Mouse (Mus musculus): Measurements from ENCODE around the gene Lat. TPM values are rescaled to one million over a fixed set of nuclear protein-coding genes. Genes with fewer than 3 reads are reported as not detected.
A peak's percentile ranks its signal among the peaks of the same experiment; 100 is the strongest.
"Not testable (repeated sequence)": the region's sequence is repeated elsewhere in the genome, so short reads cannot be mapped to it uniquely, and the experiment has no call there.

Gene Lat
- 1 to 10 TPM in 1 of 2 experiments, under 1 TPM in 1; 0.81 to 1.1 TPM for total RNA-seq (2021)
- long read RNA-seq, experiment 1: 0 reads
- long read RNA-seq, experiment 2: 0 reads

DNA sequence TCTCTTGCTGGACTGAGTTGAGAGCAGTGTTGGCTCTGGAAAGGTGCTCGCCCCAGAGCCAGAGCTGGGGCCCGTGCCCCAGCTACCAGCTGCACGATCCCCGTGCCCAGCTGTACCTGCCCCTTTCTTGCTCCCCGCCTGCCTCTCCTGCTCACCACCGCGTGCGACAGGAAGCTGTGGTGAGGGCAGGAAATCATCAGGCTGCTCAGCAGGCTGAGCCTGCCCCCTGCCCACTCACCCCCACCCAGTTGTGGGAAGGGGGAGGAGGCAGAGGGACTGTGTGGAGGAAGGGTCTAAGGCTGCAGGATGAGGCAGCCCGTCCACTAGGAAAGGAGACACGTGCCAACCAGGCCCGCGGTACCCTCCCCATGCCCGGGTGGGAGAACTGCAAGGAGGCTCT lies at the start of gene Lat:
Gene Lat (minus strand): TSS at position 178 of the 400 bp plus-strand sequence.
- no peak for DNase-seq (ENCODE audit: low spot score in 2 of 2)

DNA sequence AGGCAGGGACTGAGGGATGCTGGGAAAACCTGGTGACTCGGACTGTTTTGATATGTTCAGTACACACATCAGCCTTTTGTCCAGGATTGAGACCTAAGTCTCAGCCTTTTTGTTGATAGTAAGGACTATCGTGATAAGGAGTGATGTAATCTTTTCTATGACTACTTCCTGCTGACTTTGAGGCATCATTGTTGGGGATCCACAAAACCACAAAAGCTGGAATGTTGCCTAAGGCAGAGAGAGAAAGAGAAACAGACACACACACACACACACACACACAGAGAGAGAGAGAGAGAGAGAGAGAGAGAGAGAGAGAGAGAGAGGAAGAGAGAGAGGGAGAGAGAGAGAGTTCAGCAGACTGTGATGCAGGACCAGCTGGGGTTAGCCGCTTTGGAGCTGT lies 49.1 kb upstream of the Lat start:
- no peak for DNase-seq (ENCODE audit: low spot score in 2 of 2)

DNA sequence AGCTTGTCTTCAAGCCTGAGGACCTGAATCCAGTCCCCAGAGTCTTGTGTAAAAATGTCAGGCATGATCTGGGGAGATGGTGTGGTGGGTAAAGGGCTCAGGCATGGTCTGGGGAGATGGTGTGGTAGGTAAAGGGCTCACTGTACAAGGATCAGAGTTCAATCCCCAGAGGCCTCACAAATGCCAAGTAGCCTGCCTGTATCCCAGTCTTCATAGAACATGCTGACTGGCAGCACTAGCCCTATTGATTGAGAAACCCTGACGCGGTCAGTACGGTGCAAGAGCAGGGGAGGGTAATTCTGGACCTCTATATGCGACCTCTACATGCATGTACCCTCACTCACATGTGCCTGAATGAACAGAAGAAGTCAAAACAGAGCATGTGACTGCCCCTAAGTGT lies 48.2 kb upstream of the Lat start:
- DNase-seq (ENCODE audit: low spot score in 2 of 2): no peak

DNA sequence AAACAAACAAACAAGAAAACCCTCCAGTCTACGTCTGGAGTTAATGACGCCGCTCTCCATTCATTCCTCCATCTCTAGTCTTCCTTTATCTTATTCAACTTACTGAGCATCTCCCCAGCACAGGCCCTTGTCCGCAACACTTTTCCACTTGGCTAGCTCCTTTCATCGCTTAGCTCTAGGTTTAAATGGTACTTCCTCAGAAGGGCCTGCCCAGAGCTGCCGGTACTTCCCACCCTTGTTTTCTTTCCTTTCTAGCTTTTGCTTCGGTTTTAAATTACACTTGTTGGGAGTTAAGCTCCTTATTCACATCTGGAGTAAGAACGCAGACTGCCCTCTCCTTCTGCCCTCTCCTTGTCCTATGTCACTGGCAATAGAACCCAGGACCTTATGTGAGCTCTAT lies 47.7 kb upstream of the Lat start:
- no peak for DNase-seq (ENCODE audit: low spot score in 2 of 2)

DNA sequence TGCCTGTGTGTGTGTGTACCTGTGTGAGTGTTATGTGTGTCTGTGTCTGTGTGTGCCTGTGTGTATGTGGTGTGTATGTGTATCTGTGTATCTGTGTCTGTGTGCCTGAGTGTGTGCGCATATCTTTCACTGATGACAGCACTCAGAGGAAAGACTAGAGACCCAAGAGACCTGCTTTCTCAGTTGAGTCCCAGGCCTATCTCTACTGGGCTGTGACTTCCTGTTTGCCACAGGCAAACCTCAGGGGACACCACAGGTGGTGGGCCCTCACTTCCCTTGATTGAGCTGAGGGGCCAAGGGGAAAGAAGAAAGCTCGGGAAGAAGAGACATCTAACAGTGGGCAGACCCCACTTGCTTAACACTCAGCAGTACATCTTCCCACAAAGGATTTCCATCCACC lies 47.2 kb upstream of the Lat start:
- no peak for DNase-seq (ENCODE audit: low spot score in 2 of 2)

DNA sequence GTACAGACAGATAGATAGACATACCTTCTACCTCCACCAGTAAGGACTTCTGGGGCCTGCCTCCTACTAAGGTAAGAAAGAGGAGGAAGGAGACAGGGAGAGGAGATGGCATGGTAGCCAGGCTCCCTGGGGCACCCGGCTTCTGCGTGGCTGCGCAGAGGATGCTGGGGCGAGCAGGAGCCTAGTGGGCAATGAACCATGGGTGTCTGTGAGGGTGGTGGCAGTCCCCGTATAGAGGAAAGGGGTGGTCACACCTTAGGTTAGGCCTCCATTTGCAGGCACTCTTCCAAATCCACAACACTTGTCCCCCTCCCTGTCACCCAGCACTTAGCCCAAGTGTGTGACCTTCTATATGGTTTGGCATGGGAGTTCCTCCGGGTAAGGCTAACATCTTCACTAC lies 45.4 kb upstream of the Lat start, which contains the start of gene Cd19:
Gene Cd19 (minus strand): TSS at position 165 of the 400 bp plus-strand sequence.
- no peak for DNase-seq (ENCODE audit: low spot score in 2 of 2)

DNA sequence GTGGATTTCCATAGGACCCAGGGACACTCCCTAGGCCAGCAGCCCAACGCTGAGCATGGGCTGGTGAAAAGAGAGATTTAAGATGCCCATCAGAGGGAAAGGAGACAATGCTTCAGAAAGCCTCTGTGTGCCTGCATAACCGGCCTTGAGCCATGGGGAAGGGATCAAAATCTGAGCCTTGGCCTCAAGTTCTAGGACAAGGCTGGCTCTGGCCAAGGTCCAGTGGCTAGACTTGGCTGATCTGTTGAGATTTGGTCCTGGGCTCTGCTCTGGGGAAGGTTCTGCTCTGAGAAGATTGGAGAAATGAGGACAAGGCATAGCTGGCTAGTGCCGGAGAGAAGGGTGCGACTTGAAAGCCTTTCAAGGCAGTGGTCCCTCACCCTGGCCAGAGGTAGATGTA lies 41.7 kb upstream of the Lat start:
- no peak for DNase-seq (ENCODE audit: low spot score in 2 of 2)

DNA sequence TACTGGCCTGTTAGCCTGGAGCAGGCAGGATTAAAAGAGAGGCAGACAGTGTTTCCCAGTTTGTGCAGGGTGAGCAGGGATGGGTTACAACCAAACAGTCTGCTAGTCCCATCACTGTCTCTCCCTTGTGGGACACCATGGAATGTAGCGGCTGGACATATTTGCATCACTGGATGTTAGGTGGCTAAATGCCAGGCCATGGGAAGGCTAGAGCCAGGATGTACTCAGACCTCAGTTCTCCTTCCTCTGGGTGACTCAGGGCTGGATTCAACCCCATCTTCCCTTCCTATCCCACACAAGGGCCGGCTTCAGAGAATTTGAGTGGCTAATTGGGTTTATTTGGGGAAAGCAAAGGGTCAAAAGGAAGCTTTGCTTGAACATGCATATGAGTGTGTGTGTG lies 39.3 kb upstream of the Lat start:
- DNase-seq (ENCODE audit: low spot score in 2 of 2): no peak

DNA sequence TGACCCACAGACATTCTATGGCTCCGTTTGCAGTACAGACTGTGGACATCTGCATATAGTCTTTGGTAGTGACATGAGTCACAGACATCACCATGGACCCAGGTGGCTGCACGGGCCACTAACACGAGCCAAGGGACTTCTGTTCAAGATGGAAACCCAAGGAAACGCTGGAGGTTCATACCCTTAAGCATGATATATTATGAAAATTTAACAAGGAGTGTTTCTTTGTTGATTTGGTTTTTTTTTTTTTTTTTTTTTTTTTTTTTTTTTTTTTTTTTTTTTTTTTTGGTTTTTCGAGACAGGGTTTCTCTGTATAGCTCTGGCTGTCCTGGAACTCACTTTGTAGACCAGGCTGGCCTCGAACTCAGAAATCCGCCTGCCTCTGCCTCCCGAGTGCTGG lies 33.1 kb upstream of the Lat start:
- DNase-seq (ENCODE audit: low spot score in 2 of 2): not testable (repeated sequence)

DNA sequence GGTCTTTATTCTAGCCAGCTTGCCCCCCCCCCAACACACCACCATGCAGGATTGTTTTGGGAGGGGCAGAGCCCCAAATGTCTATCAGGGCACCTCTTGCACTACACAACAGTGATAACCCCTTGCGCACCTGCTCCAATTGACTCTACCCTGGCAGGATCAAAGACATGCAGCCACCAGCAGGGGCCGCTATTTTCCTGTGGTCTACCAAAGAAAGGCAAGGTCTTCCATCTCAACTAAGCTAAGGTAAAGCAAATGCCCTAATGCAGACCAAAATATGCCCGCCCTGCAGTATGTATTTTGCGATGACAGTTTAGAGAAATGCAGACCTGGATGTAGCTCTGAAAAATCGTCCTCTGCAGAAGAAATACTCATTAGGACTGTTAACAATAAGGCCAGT lies 30.2 kb upstream of the Lat start:
- peak; percentile 72 to 80 for DNase-seq (ENCODE audit: low spot score in 2 of 2)

DNA sequence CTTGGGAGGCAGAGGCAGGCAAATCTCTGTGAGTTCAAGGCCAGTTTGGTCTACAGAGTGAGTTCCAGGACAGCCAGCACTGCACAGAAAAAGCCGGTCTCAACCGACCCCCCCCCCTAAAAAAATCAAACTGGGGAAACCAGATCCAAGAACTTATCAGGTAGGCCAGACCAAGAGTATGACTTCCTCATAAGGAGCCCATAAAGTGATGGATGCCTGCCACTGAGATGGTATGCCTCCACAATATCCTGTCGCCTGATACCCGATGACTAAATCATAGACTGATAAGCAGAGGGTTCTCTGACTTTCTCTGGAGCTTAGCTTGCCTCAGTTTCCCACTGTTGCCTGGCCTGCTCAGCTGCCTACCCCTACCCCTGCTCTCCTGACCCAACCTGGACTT lies 28.5 kb upstream of the Lat start:
- no peak for DNase-seq (ENCODE audit: low spot score in 2 of 2)

DNA sequence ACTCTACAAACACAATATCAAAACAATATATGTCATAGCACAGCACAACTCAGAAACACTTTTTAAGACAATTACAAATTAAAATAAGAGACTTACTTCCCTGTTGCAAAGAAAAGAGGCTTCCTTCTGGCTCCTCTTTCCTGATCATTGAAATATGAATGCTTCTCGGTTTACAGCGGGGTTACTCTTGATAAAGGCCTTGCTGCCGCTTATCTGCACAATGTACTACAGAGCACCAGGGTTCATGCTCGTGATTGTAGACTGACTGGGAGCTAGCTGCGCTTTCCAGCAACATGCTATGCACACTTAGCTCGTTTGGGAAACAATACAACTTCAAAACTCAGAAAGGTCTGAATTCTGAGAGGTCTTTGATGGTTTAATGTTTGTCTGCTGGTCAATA lies 27.9 kb upstream of the Lat start:
- DNase-seq (ENCODE audit: low spot score in 2 of 2): no peak

DNA sequence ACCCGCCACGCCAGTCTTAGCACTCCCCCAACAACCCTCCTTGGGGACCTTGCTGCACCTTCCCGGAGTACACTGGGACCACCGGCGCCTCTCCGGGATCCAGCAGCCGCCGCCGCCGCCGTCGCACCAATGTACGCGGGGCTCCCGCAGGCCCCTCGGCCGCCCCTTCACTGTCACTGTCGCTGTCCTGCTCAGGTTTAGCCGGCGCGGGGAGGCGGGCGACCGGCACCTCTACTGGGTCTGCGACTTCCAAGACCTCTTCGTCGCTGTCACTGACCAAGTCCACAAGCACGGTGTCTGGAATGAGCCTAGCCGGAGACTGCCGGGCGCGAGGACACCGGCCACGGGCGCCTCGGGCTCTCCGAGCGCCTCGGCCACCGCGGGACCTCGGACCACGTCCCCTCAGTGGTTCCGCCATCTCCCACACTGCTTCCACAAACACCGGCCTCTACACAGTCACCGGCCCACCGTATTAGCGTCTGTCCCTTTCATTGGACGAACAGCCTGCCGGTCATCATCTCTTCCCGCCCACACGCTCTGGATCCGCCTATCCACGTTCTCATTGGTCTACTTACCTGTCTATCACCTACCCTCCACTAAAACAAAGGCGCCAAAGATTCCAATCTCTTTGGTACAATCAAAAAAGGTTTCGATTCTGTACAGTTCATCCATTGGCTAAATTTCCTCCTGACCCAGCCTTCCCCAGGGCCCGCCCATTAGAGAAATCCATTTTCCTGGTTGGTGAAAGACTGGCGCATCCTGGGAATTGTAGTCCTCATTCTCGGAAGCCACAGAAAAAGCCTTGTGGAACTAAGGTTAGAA lies 27.1 kb upstream of the Lat start, which contains the start of gene Nfatc2ip:
Gene Nfatc2ip (minus strand): TSS at position 440 of the 822 bp plus-strand sequence.
- DNase-seq (ENCODE audit: low spot score in 2 of 2): peak; percentile 99

DNA sequence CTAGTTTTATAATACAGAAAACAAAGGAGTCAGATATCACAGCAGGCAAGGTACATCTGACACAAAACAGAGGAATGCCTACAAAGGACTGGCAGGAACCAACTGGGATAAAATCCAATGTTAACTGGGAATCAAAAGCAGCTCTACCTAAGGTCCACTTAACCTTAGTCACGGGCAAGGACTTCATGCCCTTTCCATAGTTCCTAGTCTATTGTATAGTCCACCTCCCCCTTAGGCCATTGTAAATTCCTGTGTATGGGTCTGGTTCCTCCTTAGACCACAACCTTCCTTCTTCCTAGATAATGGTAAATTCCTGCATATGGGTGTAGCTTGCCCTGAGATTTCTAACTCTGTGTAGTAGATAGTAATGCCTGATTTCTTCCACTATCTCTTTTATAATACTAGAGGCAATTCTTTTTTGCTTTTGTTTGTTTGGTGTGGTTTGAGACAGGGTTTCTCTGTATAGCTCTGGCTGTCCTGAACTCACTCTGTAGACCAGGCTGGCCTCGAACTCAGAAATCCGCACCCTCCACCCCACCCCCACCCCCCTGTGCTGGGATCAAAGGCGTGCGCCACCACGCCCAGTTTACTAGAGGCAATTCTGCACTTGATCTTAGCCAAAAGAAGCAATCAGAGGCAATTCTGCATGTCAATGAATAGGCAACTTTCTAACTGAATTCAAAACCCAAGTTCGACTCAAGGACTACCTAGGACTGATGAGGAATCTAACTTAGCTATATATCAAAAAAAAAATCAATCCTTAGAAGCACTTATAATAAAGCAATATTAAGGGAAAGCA lies 22.9 kb upstream of the Lat start:
- DNase-seq (ENCODE audit: low spot score in 2 of 2): not testable (repeated sequence)

DNA sequence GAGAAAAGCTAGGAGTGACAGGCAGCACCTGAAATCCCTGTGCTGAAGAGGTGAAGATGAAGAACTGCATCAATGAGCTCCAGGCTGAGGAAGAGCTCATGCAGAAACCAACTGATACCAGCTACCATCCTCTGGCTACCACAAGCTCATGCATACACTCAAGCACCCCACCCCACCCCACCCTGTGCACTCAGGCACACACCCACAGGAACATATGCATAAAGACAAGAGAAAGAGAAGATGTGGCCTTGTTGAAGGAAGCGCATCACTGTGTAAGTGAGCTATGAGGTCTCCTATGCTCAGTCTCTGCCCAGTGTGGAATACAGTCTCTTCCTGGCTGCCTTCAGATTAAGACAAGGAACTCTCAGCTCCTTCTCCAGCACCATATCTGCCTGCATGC lies 18.8 kb upstream of the Lat start:
- DNase-seq (ENCODE audit: low spot score in 2 of 2): no peak

DNA sequence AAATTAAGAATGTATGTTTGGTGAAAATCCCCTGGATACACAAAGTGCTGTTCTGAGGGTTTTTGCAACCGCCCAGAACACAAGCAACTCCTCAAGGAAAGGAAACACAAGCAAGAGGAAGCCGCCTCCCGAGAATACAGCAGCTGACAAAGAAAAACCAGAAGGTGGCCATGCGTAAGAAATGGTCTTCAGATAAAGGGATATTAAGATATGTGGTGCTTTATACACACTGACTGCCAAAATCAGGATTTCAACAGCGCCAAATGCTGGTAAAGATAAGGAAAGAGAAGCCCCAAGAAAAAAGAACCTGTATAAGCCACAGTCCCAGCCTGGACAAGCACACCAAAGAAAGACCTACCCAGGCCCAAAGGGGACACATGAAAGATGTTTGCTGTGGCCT lies 14.2 kb upstream of the Lat start:
- no peak for DNase-seq (ENCODE audit: low spot score in 2 of 2)

DNA sequence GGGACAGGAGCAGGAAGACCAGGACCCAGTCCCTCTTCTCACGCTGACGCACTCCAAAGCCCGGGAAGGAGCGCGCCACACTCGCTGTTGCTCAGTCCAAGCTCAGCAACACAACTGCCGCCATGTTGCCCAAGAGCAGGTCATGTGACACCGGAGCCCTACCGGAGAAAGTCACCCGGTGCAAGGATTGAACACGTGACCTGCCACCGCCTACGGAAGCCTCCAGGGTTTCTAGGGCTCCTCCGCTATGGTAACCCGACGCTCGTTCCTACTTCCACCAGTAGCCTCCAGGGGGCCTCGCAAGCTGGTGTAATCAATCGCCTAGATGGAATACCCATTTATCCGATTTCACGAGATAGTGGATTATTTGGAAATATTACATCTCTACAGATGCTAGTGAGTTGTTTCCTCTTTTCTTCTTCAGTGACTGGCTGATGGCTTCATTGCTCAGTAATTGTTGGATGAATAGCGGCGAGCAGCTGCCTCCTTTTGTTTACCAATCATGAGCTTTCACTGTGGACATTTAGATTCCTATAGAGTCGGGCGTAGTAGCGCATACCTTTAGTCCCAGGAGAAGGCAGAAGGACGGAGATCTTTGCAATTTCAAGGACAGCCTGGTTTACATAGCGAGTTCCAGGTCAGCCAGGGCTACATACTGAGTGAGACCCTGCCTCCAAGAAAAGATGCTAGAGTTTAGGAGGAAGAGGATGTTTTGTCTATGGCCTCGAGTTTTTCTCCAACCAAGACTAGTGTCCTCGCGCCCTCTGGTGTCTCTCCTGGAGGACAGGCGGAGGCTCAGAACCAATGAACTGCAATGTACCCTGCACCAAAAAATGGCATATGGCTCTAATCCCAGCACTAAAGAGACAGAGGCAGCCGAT lies 8.1 kb upstream of the Lat start, which contains the start of gene Spns1:
Gene Spns1 (minus strand): TSS at position 173 of the 881 bp plus-strand sequence.
- peak; percentile 93 to 98 for DNase-seq (ENCODE audit: low spot score in 2 of 2)

DNA sequence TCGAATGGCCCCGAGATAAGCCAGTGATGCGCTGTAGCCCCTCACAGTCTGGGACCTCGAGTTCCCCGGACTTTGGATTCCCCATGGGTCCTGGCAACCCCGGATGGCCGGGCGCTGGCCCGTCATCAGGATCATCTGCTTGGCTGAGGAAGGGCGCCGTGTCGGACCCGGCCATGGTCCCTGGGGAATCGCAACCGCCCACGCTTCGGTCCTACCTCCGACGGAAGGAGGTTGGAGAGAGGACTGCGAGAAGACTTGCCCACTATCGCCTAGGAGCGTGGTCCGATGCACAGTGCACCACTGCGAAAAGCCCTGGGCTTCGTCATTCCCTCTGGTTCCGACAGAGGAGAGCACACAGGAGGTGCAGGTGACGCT lies 7.5 kb upstream of the Lat start:
- no peak for DNase-seq (ENCODE audit: low spot score in 2 of 2)

DNA sequence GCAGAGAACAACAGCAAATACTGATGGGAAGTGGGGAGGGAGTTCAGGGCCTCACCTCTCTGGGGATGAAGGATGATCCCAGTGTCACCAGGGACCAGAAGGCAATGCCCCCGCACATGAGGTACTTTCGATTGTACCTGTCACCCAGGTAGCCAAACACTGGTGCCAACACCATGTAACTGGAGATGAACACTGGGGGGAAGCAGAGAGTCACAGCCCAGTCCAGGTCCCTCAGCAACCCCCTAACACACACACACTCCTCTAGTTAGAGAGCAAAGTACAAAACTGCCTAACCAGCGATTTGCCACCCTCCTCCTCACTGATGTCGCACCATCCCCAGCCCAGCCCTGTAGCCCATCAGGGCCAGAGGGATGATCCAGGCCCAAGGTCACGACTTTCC lies 5.6 kb upstream of the Lat start:
- DNase-seq (ENCODE audit: low spot score in 2 of 2): no peak

DNA sequence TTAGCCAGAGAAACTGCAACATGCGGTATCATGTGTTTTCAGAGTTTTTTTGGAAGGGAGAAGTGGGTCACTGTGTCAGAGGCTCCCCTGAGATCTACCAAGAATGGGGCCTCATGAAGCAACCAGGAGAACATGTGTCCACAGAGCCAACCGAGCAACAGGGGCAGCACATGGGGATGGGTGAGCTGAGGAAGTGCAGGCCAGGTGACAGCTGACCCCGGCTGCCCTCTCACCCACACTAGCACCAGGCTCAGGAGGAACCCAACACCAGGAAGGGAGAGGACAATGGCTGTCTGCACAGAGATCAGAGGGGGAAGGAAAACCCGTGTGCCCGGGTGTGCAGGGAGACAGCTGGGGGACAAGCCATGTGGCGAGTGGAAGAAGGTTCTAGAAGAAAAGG lies 5.2 kb upstream of the Lat start:
- no peak for DNase-seq (ENCODE audit: low spot score in 2 of 2)

DNA sequence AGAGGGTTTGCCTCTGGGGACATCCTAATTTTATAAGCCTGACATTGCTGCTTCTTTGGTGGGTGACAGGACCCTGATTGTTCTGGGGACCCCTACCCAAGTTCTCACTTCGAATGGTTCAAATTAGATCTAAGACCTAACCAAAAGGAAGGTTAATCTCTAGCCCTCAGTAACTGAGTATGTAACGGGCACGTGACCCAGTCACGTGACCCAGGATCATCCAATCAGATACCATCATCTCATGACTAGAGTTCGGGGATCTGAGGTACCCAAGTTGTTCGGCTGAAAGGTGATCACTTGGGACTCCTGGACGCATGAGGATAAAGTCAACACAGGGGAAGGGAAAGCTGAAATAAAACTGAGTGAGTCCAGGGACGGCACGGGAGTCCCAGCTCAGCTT lies 3.6 kb upstream of the Lat start:
- no peak for DNase-seq (ENCODE audit: low spot score in 2 of 2)
